Comparison of ENCODE assay signal across 8 mouse cellular contexts in the genomic region with DNA sequence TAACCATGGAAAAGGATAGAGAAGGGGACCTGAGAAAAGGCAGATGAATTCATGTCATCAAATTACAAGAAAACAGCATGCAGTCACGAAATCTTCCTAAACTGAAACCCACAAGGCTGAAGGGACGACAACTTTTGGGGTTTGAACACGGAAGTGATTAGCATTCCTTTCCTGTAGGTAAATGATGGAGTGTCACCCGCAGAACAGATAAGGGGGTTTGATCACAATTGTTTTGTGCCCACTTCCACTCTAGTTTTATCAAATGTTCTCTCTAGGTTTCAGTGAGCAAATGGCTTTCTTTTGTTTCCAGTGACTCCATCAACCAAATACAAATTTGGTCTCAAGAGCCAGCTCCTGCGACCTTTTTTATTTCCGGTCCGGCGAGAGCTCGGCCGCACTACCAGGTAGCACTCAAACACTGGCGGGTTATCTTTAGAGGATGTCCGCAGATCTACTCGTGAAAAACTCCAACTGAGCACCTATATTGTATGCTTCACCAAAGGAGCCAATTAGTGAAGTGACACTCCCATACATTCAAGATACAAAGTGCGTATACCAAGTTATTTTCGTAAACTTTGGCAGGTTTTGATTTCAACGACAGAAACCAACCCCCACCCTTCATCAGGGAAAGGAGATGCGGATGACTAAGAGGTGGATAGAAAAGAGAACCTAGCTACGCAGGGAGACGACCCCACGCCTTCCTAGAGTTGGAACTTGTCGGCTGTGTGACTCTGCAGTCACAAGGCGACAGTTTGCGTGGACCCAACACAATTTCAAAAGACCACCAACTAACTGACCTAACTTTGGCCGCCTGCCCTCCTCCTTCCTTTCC. TPM values are rescaled to one million over a fixed set of nuclear protein-coding genes. Genes with fewer than 3 reads are reported as not detected.
A peak's percentile ranks its signal among the peaks of the same experiment; 100 is the strongest.
DNase-seq lines count a peak whose midpoint lies in the region; ATAC-seq and TF ChIP-seq lines count a peak whose summit lies in the region.

No protein-coding gene starts in this region.

- H3K36me3 ChIP-seq in heart, embryonic 10.5 days = peaks cover 7% of the 10 kb centered on the region; the same call in 1 of the 2 replicates
- 0 out of 2 replicates have a peak, but pooled peaks cover 8% of the 10 kb centered on the region for H3K36me3 ChIP-seq in embryonic facial prominence, embryonic 14.5 days (ENCODE audit: control insufficient read depth, insufficient read depth, low read length)
- no peaks in the 10 kb centered on the region for H3K36me3 ChIP-seq in intestine, postnatal 0 days (ENCODE audit: control insufficient read depth, insufficient read depth)
- no peaks in the 10 kb centered on the region for H3K36me3 ChIP-seq in neural tube, embryonic 12.5 days

- H3K27me3 ChIP-seq in heart, embryonic 10.5 days (ENCODE audit: insufficient read depth, poor library complexity, severe bottlenecking) = no peaks in the 10 kb centered on the region
- H3K27me3 ChIP-seq in embryonic facial prominence, embryonic 14.5 days (replicated peaks; ENCODE audit: control insufficient read depth, insufficient read depth, low read length) = no peaks in the 10 kb centered on the region
- H3K27me3 ChIP-seq in intestine, postnatal 0 days (replicated peaks; ENCODE audit: control insufficient read depth, insufficient read depth, low read length) = no peaks in the 10 kb centered on the region
- H3K27me3 ChIP-seq in neural tube, embryonic 12.5 days (replicated peaks) = no peaks in the 10 kb centered on the region

- H3K27ac ChIP-seq in heart, embryonic 10.5 days = peak overlapping the region; percentile 100
- peak overlapping the region; percentile 86 for H3K27ac ChIP-seq in embryonic facial prominence, embryonic 14.5 days (replicated peaks; ENCODE audit: low read depth, low read length)
- H3K27ac ChIP-seq in intestine, postnatal 0 days (ENCODE audit: low read depth, low read length) = peak overlapping the region; percentile 81
- no peak overlapping the region; the same call in 1 of the 2 replicates for H3K27ac ChIP-seq in neural tube, embryonic 12.5 days

- WGBS in heart, embryonic 10.5 days = 4% methylated on average over 24 of the region's 24 CpGs
- WGBS in embryonic facial prominence, embryonic 14.5 days = 4% methylated on average over 24 of the region's 24 CpGs
- 1% methylated on average over 24 of the region's 24 CpGs for WGBS in intestine, postnatal 0 days
- WGBS in neural tube, embryonic 12.5 days = 9% methylated on average over 24 of the region's 24 CpGs

- TF ChIP-seq CTCF in intestine, postnatal 0 days (IDR thresholded peaks at IDR 0.05; ENCODE audit: low read depth) = no peak

- H3K4me1 ChIP-seq in heart, embryonic 10.5 days = peaks cover 13% of the 10 kb centered on the region
- H3K4me1 ChIP-seq in embryonic facial prominence, embryonic 14.5 days (ENCODE audit: control insufficient read depth, insufficient read depth, low read length) = peaks cover 7% of the 10 kb centered on the region; the same call in 1 of the 2 replicates
- 0 out of 2 replicates have a peak, but pooled peaks cover 4% of the 10 kb centered on the region for H3K4me1 ChIP-seq in intestine, postnatal 0 days (replicated peaks; ENCODE audit: control insufficient read depth, insufficient read depth, low read length)
- H3K4me1 ChIP-seq in neural tube, embryonic 12.5 days = peaks cover 15% of the 10 kb centered on the region

- peak overlapping the region; percentile 65 for H3K4me2 ChIP-seq in embryonic facial prominence, embryonic 14.5 days (ENCODE audit: low read depth, low read length)
- peak overlapping the region; percentile 74 for H3K4me2 ChIP-seq in intestine, postnatal 0 days (replicated peaks; ENCODE audit: low read depth)
- peak overlapping the region; percentile 76 for H3K4me2 ChIP-seq in neural tube, embryonic 12.5 days (replicated peaks)

- H3K9me3 ChIP-seq in heart, embryonic 10.5 days = no peaks in the 10 kb centered on the region
- H3K9me3 ChIP-seq in embryonic facial prominence, embryonic 14.5 days (ENCODE audit: control insufficient read depth, low read length) = no peaks in the 10 kb centered on the region
- no peaks in the 10 kb centered on the region for H3K9me3 ChIP-seq in intestine, postnatal 0 days (ENCODE audit: control insufficient read depth)
- H3K9me3 ChIP-seq in neural tube, embryonic 12.5 days = no peaks in the 10 kb centered on the region

- no peak for DNase-seq in heart, embryonic 10.5 days (ENCODE audit: low spot score)
- DNase-seq in heart, postnatal 4 days = no peak
- DNase-seq in CD4-positive, CD25-positive, alpha-beta regulatory T cell, adult 2 months (ENCODE audit: low read depth, low spot score) = peak; percentile 41
- DNase-seq in embryonic facial prominence, embryonic 14.5 days (ENCODE audit: low spot score) = no peak
- DNase-seq in layer of hippocampus, adult 9-10 months (ENCODE audit: low spot score) = no peak
- DNase-seq in urinary bladder, adult 2 months (ENCODE audit: low spot score) = no peak

- peak overlapping the region; percentile 96 for H3K4me3 ChIP-seq in heart, embryonic 10.5 days
- peak overlapping the region; percentile 99 for H3K4me3 ChIP-seq in embryonic facial prominence, embryonic 14.5 days (ENCODE audit: low read depth, low read length)
- H3K4me3 ChIP-seq in intestine, postnatal 0 days (ENCODE audit: low read depth, low read length) = peak overlapping the region; percentile 99
- H3K4me3 ChIP-seq in neural tube, embryonic 12.5 days = peak overlapping the region; percentile 100

- ATAC-seq in embryonic facial prominence, embryonic 14.5 days (ENCODE audit: low read depth) = no peak
- 0 out of 2 replicates have a peak, but pooled peaks have one; percentile 3 for ATAC-seq in intestine, postnatal 0 days
- ATAC-seq in neural tube, embryonic 12.5 days (ENCODE audit: low FRiP score, low read depth) = peak; percentile 19; the same call in 1 of the 2 replicates

- H3K9ac ChIP-seq in embryonic facial prominence, embryonic 14.5 days (ENCODE audit: low read depth, low read length) = peak overlapping the region; percentile 100
- H3K9ac ChIP-seq in intestine, postnatal 0 days (ENCODE audit: low read depth, low read length) = peak overlapping the region; percentile 99
- H3K9ac ChIP-seq in neural tube, embryonic 12.5 days = peak overlapping the region; percentile 99

RNA-seq across cellular contexts. Expression of a gene that starts 2.1 kb away (rescaled TPM):
- polyA plus RNA-seq in heart, embryonic 10.5 days (2016; fragmentation: Nextera tagmentation; extraction: Ambion mirVana) = 341 and 377 TPM in 2 replicates
- total RNA-seq in heart, postnatal 4 days (2021) = 100 to 1,000 TPM; 154 to 157 TPM
- polyA plus RNA-seq in embryonic facial prominence, embryonic 14.5 days (2014; fragmentation: Nextera tagmentation; extraction: Ambion mirVana) = 301 and 303 TPM in 2 replicates
- polyA plus RNA-seq in intestine, postnatal 0 days (2015; fragmentation: Nextera tagmentation; extraction: Ambion mirVana) = 294 and 319 TPM in 2 replicates
- 342 and 364 TPM in 2 replicates for polyA plus RNA-seq in neural tube, embryonic 12.5 days (2016; fragmentation: Nextera tagmentation; extraction: Ambion mirVana)
- polyA plus RNA-seq in urinary bladder, adult 2 months (2012; rRNA removed) = 105 and 111 TPM in 2 replicates

RNA-seq across cellular contexts. Expression of a gene that starts 8.1 kb away (rescaled TPM):
- 0.28 and 0.49 TPM in 2 replicates for polyA plus RNA-seq in heart, embryonic 10.5 days (2016; fragmentation: Nextera tagmentation; extraction: Ambion mirVana)
- total RNA-seq in heart, postnatal 4 days (2021) = under 1 TPM; 0.43 TPM
- polyA plus RNA-seq in embryonic facial prominence, embryonic 14.5 days (2014; fragmentation: Nextera tagmentation; extraction: Ambion mirVana) = 0.17 and 0.34 TPM in 2 replicates
- 0.14 and 0.21 TPM in 2 replicates for polyA plus RNA-seq in intestine, postnatal 0 days (2015; fragmentation: Nextera tagmentation; extraction: Ambion mirVana)
- 1.8 and 2.1 TPM in 2 replicates for polyA plus RNA-seq in neural tube, embryonic 12.5 days (2016; fragmentation: Nextera tagmentation; extraction: Ambion mirVana)
- 0.26 and 0.37 TPM in 2 replicates for polyA plus RNA-seq in urinary bladder, adult 2 months (2012; rRNA removed)

RNA-seq across cellular contexts. Expression of a gene that starts 33.0 kb away (rescaled TPM):
- 8.6 and 10.6 TPM in 2 replicates for polyA plus RNA-seq in heart, embryonic 10.5 days (2016; fragmentation: Nextera tagmentation; extraction: Ambion mirVana)
- 1 to 10 TPM; 7.0 to 7.1 TPM for total RNA-seq in heart, postnatal 4 days (2021)
- 3.0 and 3.5 TPM in 2 replicates for polyA plus RNA-seq in embryonic facial prominence, embryonic 14.5 days (2014; fragmentation: Nextera tagmentation; extraction: Ambion mirVana)
- polyA plus RNA-seq in intestine, postnatal 0 days (2015; fragmentation: Nextera tagmentation; extraction: Ambion mirVana) = 1.4 and 1.9 TPM in 2 replicates
- 11.7 and 12.4 TPM in 2 replicates for polyA plus RNA-seq in neural tube, embryonic 12.5 days (2016; fragmentation: Nextera tagmentation; extraction: Ambion mirVana)
- 3.5 and 4.7 TPM in 2 replicates for polyA plus RNA-seq in urinary bladder, adult 2 months (2012; rRNA removed)

RNA-seq across cellular contexts. Expression of a gene that starts 53.3 kb away (rescaled TPM):
- polyA plus RNA-seq in heart, embryonic 10.5 days (2016; fragmentation: Nextera tagmentation; extraction: Ambion mirVana) = 0.36 and 0.55 TPM in 2 replicates
- total RNA-seq in heart, postnatal 4 days (2021) = under 1 TPM; 0.26 to 0.32 TPM
- polyA plus RNA-seq in embryonic facial prominence, embryonic 14.5 days (2014; fragmentation: Nextera tagmentation; extraction: Ambion mirVana) = 0.60 and 0.94 TPM in 2 replicates
- 1.7 and 2.0 TPM in 2 replicates for polyA plus RNA-seq in intestine, postnatal 0 days (2015; fragmentation: Nextera tagmentation; extraction: Ambion mirVana)
- polyA plus RNA-seq in neural tube, embryonic 12.5 days (2016; fragmentation: Nextera tagmentation; extraction: Ambion mirVana) = 1.4 and 1.5 TPM in 2 replicates
- polyA plus RNA-seq in urinary bladder, adult 2 months (2012; rRNA removed) = 4.9 and 5.5 TPM in 2 replicates

RNA-seq across cellular contexts. Expression of a gene that starts 55.9 kb away (rescaled TPM):
- 5.6 and 9.8 TPM in 2 replicates for polyA plus RNA-seq in heart, embryonic 10.5 days (2016; fragmentation: Nextera tagmentation; extraction: Ambion mirVana)
- total RNA-seq in heart, postnatal 4 days (2021) = 1 to 10 TPM; 1.9 to 2.9 TPM
- 13.3 and 15.1 TPM in 2 replicates for polyA plus RNA-seq in embryonic facial prominence, embryonic 14.5 days (2014; fragmentation: Nextera tagmentation; extraction: Ambion mirVana)
- 24.6 and 28.8 TPM in 2 replicates for polyA plus RNA-seq in intestine, postnatal 0 days (2015; fragmentation: Nextera tagmentation; extraction: Ambion mirVana)
- 21.4 and 23.0 TPM in 2 replicates for polyA plus RNA-seq in neural tube, embryonic 12.5 days (2016; fragmentation: Nextera tagmentation; extraction: Ambion mirVana)
- polyA plus RNA-seq in urinary bladder, adult 2 months (2012; rRNA removed) = 8.3 and 11.9 TPM in 2 replicates
